Comparison of ENCODE assay signal across 24 mouse cellular contexts in the genomic region with DNA sequence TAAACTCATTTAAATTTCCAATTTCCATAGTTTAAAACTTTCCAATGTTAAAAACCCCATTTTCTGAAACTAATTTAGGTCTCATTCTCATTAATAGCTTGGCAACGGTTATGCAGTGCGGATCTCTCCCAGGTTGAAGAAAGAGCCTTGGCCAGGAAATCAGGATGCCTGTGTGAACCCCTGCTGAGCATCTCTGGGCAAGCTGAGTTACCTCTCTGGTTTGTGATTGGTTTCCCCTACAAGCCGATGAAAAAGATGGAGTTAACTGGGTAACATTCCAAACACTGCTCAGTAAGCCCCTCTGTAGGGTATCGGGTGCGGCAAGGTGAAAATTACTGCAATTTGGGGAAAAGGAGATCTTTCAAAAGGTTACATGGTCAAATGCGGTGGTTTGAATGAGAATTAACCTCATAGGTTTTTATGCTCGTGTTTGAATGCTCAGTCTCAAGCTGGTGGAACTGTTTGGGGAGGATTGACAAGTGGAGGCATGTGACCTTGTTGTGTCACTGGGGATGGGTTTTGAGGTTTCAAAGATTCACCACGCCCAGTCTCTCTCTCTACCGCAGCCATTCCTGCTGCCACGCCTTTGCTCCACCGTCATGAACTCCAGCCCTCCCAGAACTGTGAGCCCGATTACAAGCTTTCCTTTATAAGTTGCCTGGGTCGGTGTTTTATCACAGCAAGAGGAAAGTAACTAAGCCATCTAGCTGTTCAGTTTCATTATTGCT.
"Had no signal": no experiment of that assay in that cellular context is flagged by ENCODE, and none has a peak within 500 bp of the region (broad histone marks: within the 10 kb centered on the region; RNA-seq: fewer than 3 reads in every experiment).

No protein-coding gene starts in this region.

- H3K4me3 ChIP-seq: gastrocnemius, adult 2 months; heart, adult 2 months; heart, embryonic 13.5 days; heart, embryonic 15.5 days; hindbrain, embryonic 13.5 days; hindbrain, embryonic 15.5 days; layer of hippocampus, adult 2 months; limb, embryonic 13.5 days; limb, embryonic 15.5 days; liver, embryonic 12.5 days had no signal

- ATAC-seq: hindbrain, postnatal 0 days; intestine, embryonic 16.5 days; liver, embryonic 12.5 days had no signal

- H3K9me3 ChIP-seq: heart, embryonic 13.5 days; heart, embryonic 15.5 days; hindbrain, embryonic 13.5 days; hindbrain, embryonic 15.5 days; limb, embryonic 13.5 days; limb, embryonic 15.5 days; liver, embryonic 12.5 days had no signal

- H3K4me1 ChIP-seq: liver, embryonic 12.5 days had no signal

- H3K9ac ChIP-seq: heart, embryonic 13.5 days; heart, embryonic 15.5 days; hindbrain, embryonic 13.5 days; hindbrain, embryonic 15.5 days; limb, embryonic 13.5 days; limb, embryonic 15.5 days; liver, embryonic 12.5 days; liver, embryonic 14.5 days had no signal

- H3K4me2 ChIP-seq: heart, embryonic 11.5 days; heart, embryonic 13.5 days; heart, embryonic 15.5 days; hindbrain, embryonic 13.5 days; hindbrain, embryonic 15.5 days; limb, embryonic 13.5 days; limb, embryonic 15.5 days; liver, embryonic 12.5 days had no signal

- DNase-seq: gastrocnemius, adult 2 months; gastrocnemius, postnatal 10 days; gastrocnemius, postnatal 36 days; heart, adult 11 months; heart, adult 2 months; heart, postnatal 14 days; heart, postnatal 36 days; kidney, adult 11 months; kidney, adult 2 months; kidney, postnatal 10 days; kidney, postnatal 25 days; kidney, postnatal 4 days had no signal

- H3K36me3 ChIP-seq: heart, embryonic 13.5 days; heart, embryonic 15.5 days; hindbrain, embryonic 13.5 days; hindbrain, embryonic 15.5 days; limb, embryonic 13.5 days; limb, embryonic 15.5 days; liver, embryonic 12.5 days had no signal

- H3K27ac ChIP-seq: gastrocnemius, adult 2 months; heart, adult 2 months; heart, embryonic 13.5 days; heart, embryonic 15.5 days; hindbrain, embryonic 15.5 days; hindbrain, postnatal 0 days; layer of hippocampus, adult 2 months; limb, embryonic 13.5 days; limb, embryonic 15.5 days; liver, embryonic 12.5 days; liver, embryonic 14.5 days had no signal
